Mouse (Mus musculus): ENCODE measurements around the gene Ell.
"Not testable (repeated sequence)": the region's sequence is repeated elsewhere in the genome, so short reads cannot be mapped to it uniquely, and the experiment has no call there.

The Ell gene

DNA sequence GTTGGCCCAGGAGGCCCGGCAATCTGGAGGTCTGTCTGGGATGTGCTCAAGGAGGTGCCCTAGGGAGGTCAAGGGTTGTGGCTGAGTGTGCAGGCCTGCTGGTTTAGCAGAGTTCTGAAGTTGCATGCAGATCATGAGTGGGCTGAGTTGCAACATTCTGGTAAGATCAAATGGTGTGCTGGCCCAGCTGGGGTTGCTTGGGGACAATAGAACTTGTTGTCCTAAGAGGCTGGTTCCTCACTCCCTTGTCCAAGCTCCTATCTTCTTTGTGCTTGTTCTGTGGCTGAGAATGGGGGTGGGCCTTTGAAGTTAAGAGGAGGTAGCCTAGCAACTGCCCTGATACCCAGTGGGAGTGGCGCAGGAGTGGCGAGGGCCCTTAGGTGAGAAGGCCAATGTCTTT lies 23.5 kb downstream of the Ell start:
- no peak for DNase-seq (ENCODE audit: low spot score in 2 of 2)

DNA sequence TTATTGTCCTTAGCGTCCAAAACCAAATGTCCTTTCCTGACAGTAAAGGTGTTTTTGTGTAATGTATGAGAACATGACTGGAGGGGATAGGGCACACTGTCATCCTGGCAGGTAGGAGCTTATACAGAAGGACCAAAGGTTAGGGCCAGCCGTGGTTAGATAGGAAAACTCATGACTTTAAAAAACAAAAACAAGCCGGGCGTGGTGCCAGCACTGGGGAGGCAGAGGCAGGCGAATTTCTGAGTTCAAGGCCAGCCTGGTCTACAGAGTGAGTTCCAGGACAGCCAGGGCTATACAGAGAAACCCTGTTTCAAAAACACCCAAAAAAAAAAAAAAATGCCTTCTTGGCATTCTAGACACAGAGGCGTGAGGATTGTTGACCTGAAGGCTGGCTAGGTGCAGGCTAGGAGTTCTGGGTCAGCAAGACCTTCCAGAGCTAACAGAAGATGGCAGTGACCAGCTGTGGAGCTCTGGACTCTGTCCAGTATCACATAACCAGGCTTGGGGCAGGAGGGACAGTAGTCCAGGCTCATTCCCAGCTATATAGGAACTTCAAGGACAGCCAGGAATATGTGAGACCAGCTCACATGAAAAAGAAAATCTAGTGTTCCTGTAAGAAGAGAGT lies 24.6 kb downstream of the Ell start:
- no peak for DNase-seq (ENCODE audit: low spot score in 2 of 2)

GRCm38 (mm10) chr8:70564696-70565235 lies 25.5 kb downstream of the Ell start:
- no peak for DNase-seq (ENCODE audit: low spot score in 2 of 2)

- DNase-seq (ENCODE audit: low spot score in 2 of 2), result no peak
Observed at GRCm38 (mm10) chr8:70565561-70565960, 26.3 kb downstream of the Ell start.

GRCm38 (mm10) chr8:70570360-70570759 lies 31.1 kb downstream of the Ell start:
- DNase-seq (ENCODE audit: low spot score in 2 of 2), result no peak

DNA sequence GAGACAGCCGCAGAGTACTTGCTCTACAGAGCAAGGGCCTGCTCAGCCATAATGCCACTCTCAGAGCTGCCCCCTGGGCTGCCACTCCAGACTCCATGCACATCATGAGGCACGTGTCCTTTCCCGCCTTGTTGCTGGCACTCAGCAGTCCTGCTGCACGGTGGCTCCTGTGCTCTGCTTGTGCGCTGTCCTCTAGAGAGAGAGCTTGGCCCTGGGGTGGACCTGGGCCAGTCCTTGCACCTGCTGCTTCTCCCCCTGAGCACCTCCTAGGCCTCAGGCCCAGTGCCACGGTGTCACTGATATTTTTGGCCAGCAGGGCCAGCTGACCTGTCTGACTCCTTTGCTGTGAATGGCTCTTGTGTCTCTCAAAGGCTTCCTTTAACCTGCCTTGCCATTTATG lies 31.7 kb downstream of the Ell start:
- no peak for DNase-seq (ENCODE audit: low spot score in 2 of 2)

DNA sequence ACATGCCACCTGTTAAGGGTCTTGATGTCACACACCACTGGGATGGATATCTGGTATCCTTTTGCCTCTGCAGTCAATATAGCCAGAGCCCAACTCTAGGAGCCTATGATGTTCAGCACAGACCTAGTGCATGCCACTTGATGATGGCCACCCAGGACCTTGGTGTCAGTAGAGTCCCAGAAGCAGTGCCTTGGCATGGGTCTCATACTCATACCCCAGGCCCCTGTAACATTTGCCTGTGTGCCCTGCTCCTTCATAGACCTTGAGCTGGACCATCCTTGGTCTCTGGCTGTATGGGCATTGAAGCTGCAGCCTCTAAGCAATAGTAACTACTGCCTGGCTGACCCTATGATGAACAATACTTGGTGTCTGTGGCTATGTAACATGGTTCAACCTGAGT lies 35.0 kb downstream of the Ell start:
- DNase-seq (ENCODE audit: low spot score in 2 of 2), result no peak

DNA sequence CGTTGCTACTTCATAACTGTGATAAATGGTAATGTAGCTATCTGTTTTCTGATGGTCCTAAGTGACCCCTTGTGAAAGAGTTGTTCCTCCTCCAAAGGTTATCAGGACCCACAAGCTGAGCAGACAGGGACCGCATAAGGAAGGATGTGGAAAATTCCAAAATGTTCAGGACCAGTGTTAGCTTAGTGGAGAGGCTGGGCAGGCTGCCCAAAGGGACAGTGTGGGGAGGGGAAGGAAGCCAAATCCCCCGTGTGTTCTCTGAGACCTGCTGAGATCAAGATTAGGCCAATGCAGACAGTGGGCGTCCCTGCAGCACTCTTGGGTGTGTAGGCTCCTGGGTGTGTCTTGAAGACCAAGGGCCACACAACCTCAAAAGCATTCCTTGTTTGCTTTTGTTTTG lies 35.7 kb downstream of the Ell start:
- no peak for DNase-seq (ENCODE audit: low spot score in 2 of 2)

DNA sequence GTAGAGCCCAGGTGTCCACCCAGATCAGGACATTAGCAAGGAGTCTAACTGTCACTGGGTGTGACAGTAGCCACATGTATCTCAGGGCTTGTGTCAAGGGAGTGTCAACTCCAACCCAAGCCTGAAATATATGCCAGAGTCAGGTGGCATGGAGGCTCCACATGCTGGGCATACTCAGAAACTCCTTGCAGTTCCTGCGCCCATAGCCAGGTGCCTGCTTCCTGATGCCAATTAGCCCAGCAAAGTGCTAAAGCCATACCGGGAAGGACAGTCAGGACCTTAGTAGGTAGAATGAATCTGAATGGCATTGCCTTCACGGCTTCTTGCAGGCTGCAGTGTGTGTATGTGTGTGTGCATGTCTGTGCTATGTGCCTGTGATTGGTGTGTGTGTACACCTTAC lies 38.0 kb downstream of the Ell start:
- DNase-seq (ENCODE audit: low spot score in 2 of 2), result no peak

DNA sequence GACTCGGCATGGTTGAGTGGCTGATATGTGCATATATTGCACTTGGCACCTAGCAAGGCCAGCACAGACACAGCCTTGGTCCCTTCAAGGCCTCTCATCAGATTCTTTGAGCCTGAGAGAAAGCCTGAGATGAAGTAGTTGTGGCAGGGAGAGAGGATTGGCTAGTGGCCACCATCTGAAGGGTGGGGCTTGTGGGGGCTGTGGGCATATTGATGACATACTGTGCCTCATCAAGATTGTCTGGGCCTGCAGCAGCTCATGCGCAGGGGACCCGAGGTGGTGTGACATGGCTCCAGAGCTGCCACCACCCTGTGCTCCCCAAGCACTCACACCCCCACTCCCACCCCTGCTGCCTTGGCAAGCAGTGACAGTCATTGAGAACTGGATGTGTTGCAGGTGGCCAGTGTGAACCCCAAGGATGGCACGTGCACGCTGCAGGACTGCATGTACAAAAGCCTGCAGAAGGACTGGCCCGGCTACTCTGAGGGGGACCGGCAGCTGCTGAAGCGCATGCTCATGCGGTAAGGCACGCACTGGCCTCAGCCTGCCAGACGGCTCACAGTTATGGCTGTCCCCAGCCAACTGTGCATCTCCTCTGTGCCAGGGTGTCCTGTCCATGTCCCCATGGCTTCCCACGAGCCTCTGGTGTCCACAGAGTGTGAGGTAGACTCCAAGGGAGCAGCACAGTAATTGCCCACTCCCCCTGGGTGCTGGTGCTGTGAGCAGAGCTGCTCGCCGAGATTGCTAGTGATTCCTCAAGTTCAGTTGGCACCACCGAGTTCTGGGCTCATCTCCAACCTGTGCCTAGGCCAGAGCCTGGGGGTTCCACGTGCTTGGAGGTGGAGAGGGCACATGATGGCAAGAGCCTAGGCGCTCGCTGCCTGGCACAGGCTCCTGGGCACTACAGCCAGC lies 44.5 kb downstream of the Ell start:
- no peak for DNase-seq (ENCODE audit: low spot score in 2 of 2)

DNA sequence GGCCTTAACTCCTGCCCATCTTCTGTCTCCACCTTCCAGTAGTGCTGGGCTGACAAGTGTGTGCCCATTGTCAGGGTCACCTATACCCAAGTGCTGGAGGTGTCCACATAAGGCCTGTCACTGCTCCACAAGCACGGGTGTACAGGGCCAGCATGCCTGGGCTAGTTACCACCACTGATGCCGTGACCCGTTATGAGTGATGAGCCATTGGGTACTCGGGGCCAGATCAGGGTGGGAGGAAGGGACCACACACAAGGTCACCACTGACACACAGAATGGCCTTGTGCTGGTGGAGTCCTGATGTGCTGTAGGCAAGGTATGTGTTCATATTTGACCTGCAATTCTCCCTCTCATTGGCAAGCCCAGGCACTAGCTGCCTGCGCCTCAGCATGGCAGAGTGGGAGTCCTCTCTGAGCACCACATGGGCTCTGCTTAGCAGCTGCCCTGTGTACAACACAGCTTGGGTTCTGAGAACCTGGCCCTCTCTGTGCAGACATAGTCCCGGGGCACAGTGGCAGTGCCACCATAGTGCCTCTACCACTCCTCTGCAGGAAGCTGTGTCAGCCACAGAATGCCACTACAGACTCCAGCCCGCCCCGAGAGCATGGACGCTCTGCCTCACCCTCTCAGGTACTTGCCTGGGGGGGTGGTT lies 45.5 kb downstream of the Ell start:
- DNase-seq (ENCODE audit: low spot score in 2 of 2), result no peak

GRCm38 (mm10) chr8:70585258-70585652 lies 46.0 kb downstream of the Ell start:
- peak in 1 of 2 experiments; percentile 60 for DNase-seq (ENCODE audit: low spot score in 2 of 2)

DNA sequence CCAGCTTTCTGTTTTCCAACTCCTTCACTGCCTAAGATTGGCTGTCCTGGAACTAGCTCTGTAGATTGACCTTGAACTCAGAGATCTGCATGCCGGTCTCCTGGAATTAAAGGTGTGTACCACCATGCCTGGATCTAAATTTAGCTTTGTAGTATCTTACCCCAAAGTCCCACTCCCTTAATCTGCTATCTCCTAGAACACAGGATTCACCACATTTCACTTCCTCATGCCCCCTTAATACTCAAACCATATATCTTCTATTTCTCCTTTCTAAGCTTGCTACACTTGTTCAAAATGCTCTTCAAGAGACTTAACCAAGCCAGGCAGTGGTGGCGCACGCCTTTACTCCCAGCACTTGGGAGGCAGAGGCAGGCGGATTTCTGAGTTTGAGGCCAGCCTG lies 48.7 kb downstream of the Ell start:
- not testable (repeated sequence) for DNase-seq (ENCODE audit: low spot score in 2 of 2)

- no peak for DNase-seq (ENCODE audit: low spot score in 2 of 2)
Observed at GRCm38 (mm10) chr8:70591569-70591968, 52.3 kb downstream of the Ell start.

- DNase-seq (ENCODE audit: low spot score in 2 of 2), result no peak
Observed at GRCm38 (mm10) chr8:70593173-70593572, 53.9 kb downstream of the Ell start.

GRCm38 (mm10) chr8:70593961-70594609 lies 54.8 kb downstream of the Ell start, which contains the start of gene Isyna1:
Gene Isyna1 (plus strand): TSS chr8:70594373.
- DNase-seq (ENCODE audit: low spot score in 2 of 2), result peak in 1 of 2 experiments; percentile 77

- DNase-seq (ENCODE audit: low spot score in 2 of 2), result peak in 1 of 2 experiments; percentile 54
Observed at GRCm38 (mm10) chr8:70594621-70595564, 55.6 kb downstream of the Ell start.

GRCm38 (mm10) chr8:70595811-70596210 lies 56.6 kb downstream of the Ell start:
- no peak for DNase-seq (ENCODE audit: low spot score in 2 of 2)

DNA sequence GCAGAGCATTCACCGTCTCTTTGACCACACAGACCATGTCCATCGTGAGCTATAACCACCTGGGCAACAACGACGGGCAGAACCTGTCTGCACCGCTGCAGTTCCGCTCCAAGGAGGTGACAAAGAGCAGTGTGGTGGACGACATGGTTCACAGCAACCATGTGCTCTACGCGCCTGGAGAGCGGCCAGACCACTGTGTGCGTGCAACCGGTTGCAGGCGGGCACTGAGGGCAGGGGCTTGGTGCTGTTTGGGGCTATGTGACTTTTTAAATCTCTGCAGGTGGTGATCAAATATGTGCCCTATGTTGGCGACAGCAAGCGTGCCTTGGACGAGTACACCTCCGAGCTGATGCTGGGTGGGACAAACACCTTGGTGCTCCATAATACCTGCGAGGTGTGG lies 57.0 kb downstream of the Ell start:
- no peak for DNase-seq (ENCODE audit: low spot score in 2 of 2)

DNA sequence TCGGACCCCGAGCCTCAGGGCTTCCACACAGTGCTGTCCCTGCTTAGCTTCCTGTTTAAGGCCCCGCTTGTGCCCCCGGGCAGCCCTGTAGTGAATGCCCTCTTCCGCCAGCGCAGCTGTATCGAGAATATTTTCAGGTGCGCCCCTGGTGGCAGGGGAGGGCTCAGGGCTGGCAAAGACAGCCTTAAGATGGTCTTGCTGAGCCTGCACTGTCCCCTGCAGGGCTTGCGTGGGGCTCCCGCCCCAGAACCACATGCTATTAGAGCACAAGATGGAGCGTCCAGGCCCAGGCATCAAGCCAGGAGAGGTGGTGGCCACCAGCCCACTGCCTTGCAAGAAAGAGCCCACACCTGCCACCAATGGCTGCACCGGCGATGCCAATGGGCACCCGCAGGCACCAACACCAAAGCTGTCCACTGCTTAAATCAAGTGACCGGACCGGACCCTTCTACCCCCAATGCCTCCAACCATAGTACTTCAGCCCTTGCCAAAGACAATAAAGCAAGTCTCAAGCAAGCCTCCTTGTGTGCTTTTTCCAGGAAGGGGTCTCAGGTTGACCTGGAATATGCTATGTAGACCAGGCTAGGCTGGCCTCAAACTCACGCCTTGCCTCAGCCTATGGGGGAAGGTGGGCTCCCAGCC lies 57.6 kb downstream of the Ell start:
- no peak for DNase-seq (ENCODE audit: low spot score in 2 of 2)

Measured in frontal cortex, postnatal 10 days (tissue).